Mouse (Mus musculus): Measurements from ENCODE around the gene Tmem33.
A peak's percentile ranks its signal among the peaks of the same experiment; 100 is the strongest.

Gene Tmem33

GRCm38 (mm10) chr5:67260531-67261371 lies at the start of gene Tmem33:
Gene Tmem33 (plus strand): TSS chr5:67260565.
- DNase-seq (ENCODE audit: low spot score) = peak; percentile 79

GRCm38 (mm10) chr5:67213168-67213567 lies 47.2 kb upstream of the Tmem33 start:
- no peak for DNase-seq (ENCODE audit: low spot score)

GRCm38 (mm10) chr5:67215121-67216030 lies 45.0 kb upstream of the Tmem33 start:
- DNase-seq (ENCODE audit: low spot score) = no peak

- no peak for DNase-seq (ENCODE audit: low spot score)
Measured at GRCm38 (mm10) chr5:67216031-67216778, 44.2 kb upstream of the Tmem33 start.

- no peak for DNase-seq (ENCODE audit: low spot score)
Measured at GRCm38 (mm10) chr5:67216779-67217095, 43.6 kb upstream of the Tmem33 start.

GRCm38 (mm10) chr5:67221901-67222300 lies 38.5 kb upstream of the Tmem33 start:
- no peak for DNase-seq (ENCODE audit: low spot score)

- DNase-seq (ENCODE audit: low spot score) = no peak
Measured at GRCm38 (mm10) chr5:67222440-67223390, 37.6 kb upstream of the Tmem33 start.

GRCm38 (mm10) chr5:67223391-67224121 lies 36.8 kb upstream of the Tmem33 start:
- DNase-seq (ENCODE audit: low spot score) = no peak

GRCm38 (mm10) chr5:67224122-67224502 lies 36.3 kb upstream of the Tmem33 start:
- no peak for DNase-seq (ENCODE audit: low spot score)

GRCm38 (mm10) chr5:67225758-67226157 lies 34.6 kb upstream of the Tmem33 start:
- DNase-seq (ENCODE audit: low spot score) = no peak

- no peak for DNase-seq (ENCODE audit: low spot score)
Measured at GRCm38 (mm10) chr5:67227261-67227660, 33.1 kb upstream of the Tmem33 start.

- DNase-seq (ENCODE audit: low spot score) = no peak
Measured at GRCm38 (mm10) chr5:67227682-67228444, 32.5 kb upstream of the Tmem33 start.

GRCm38 (mm10) chr5:67234682-67235081 lies 25.7 kb upstream of the Tmem33 start:
- DNase-seq (ENCODE audit: low spot score) = no peak

- DNase-seq (ENCODE audit: low spot score) = no peak
Measured at GRCm38 (mm10) chr5:67235462-67235861, 24.9 kb upstream of the Tmem33 start.

- DNase-seq (ENCODE audit: low spot score) = no peak
Measured at GRCm38 (mm10) chr5:67236601-67237000, 23.8 kb upstream of the Tmem33 start.

- no peak for DNase-seq (ENCODE audit: low spot score)
Measured at GRCm38 (mm10) chr5:67238303-67238702, 22.1 kb upstream of the Tmem33 start.

GRCm38 (mm10) chr5:67241713-67242112 lies 18.7 kb upstream of the Tmem33 start:
- no peak for DNase-seq (ENCODE audit: low spot score)

GRCm38 (mm10) chr5:67243231-67243630 lies 17.1 kb upstream of the Tmem33 start:
- DNase-seq (ENCODE audit: low spot score) = no peak

- DNase-seq (ENCODE audit: low spot score) = no peak
Measured at GRCm38 (mm10) chr5:67252261-67252660, 8.1 kb upstream of the Tmem33 start.

- DNase-seq (ENCODE audit: low spot score) = no peak
Measured at GRCm38 (mm10) chr5:67255664-67256063, 4.7 kb upstream of the Tmem33 start.

Data from ovary, postnatal 14 days (tissue).